Mouse (Mus musculus) kidney, embryonic 15.5 days (tissue): ENCODE measurements at regions not wholly inside any gene's neighbourhood (a gene's known extent, or its start where the extent isn't known, plus 50 kb on each side); places are given as distances from the start of the nearest gene placed in this dataset.

Source experiments
- ATAC-seq: fragments of 200-750 bp; cut with Nextera tagmentation; replicated peaks from 2 replicates; pipeline ENCODE4 v1.8.0; 2017; ENCODE audit warnings: moderate TSS enrichment; ENCODE audit not compliant: low FRiP score
- H3K27ac ChIP-seq: fragments of 300-500 bp; sonication (generic); 2 replicates; pipeline ENCODE4 v1.5.1; 2015; ENCODE audit warnings: mild to moderate bottlenecking, inconsistent platforms
- H3K27me3 ChIP-seq: fragments of 300-500 bp; sonication (generic); 2 replicates; pipeline ENCODE4 v1.6.1; 2015; ENCODE audit warnings: inconsistent platforms
- H3K36me3 ChIP-seq: fragments of 300-500 bp; sonication (generic); 2 replicates; pipeline ENCODE4 v1.6.1; 2015; ENCODE audit warnings: inconsistent platforms
- H3K4me1 ChIP-seq: fragments of 300-500 bp; sonication (generic); 2 replicates; pipeline ENCODE4 v1.6.1; 2015; ENCODE audit warnings: inconsistent platforms
- H3K4me2 ChIP-seq: fragments of 300-500 bp; sonication (generic); 2 replicates; pipeline ENCODE4 v1.6.1; 2015; ENCODE audit warnings: moderate library complexity, mild to moderate bottlenecking, inconsistent platforms
- H3K4me3 ChIP-seq: fragments of 300-500 bp; sonication (generic); replicated peaks from 2 replicates; pipeline ENCODE4 v1.5.1; 2015; ENCODE audit warnings: mild to moderate bottlenecking, inconsistent platforms
- H3K9ac ChIP-seq: fragments of 300-500 bp; sonication (generic); 2 replicates; pipeline ENCODE4 v1.6.1; 2015; ENCODE audit warnings: mild to moderate bottlenecking, inconsistent platforms
- H3K9me3 ChIP-seq: fragments of 300-500 bp; sonication (generic); replicated peaks from 2 replicates; pipeline ENCODE4 v1.6.1; 2016; ENCODE audit warnings: inconsistent platforms
- WGBS: fragments of 180-500 bp; shearing (Covaris S2); methylation state at CpG from one replicate; pipeline ENCODE4 v1.1.7; 2015; ENCODE audit warnings: mixed read lengths; 5-methylcytosine and 5-hydroxymethylcytosine counted together

GRCm38 (mm10) chr1:168760239-168760638 lies 328.2 kb upstream of the Pbx1 start:
- H3K36me3 ChIP-seq, result no peaks in the 10 kb centered on the region
- H3K27ac ChIP-seq, result no peak overlapping the region
- 87% methylated on average over 1 of the region's 1 CpGs for WGBS
- H3K4me1 ChIP-seq, result peaks cover 3% of the 10 kb centered on the region; the same call in 1 of the 2 replicates
- H3K4me3 ChIP-seq, result no peak overlapping the region
- ATAC-seq, result no peak
- H3K9ac ChIP-seq, result no peak overlapping the region
- no peaks in the 10 kb centered on the region for H3K9me3 ChIP-seq
- H3K27me3 ChIP-seq, result no peaks in the 10 kb centered on the region
- no peak overlapping the region for H3K4me2 ChIP-seq

- no peak overlapping the region for H3K4me2 ChIP-seq
- no peak overlapping the region for H3K27ac ChIP-seq
- H3K9ac ChIP-seq, result no peak overlapping the region
- ATAC-seq, result no peak
- H3K36me3 ChIP-seq, result no peaks in the 10 kb centered on the region
- peaks cover 9% of the 10 kb centered on the region for H3K4me1 ChIP-seq
- H3K9me3 ChIP-seq, result no peaks in the 10 kb centered on the region
- WGBS, result 67% methylated on average over 2 of the region's 2 CpGs
- H3K27me3 ChIP-seq, result no peaks in the 10 kb centered on the region
- no peak overlapping the region for H3K4me3 ChIP-seq
These were observed 326.8 kb upstream of the Pbx1 start for GRCm38 (mm10) chr1:168758835-168759234.

GRCm38 (mm10) chr1:168754196-168754595 lies 322.1 kb upstream of the Pbx1 start:
- Histone ChIP-seq H3K9ac (no peak overlapping the region), H3K4me1 (peaks cover 9% of the 10 kb centered on the region), H3K36me3 (no peaks in the 10 kb centered on the region), H3K9me3 (no peaks in the 10 kb centered on the region), H3K4me2 (0 out of 2 replicates have a peak overlapping the region, but pooled peaks have one; percentile 5), H3K27ac (no peak overlapping the region), H3K4me3 (no peak overlapping the region), H3K27me3 (no peaks in the 10 kb centered on the region)
- ATAC-seq, result 0 out of 2 replicates have a peak, but pooled peaks have one; percentile 58
- WGBS, result 32% methylated on average over 7 of the region's 7 CpGs

- no peaks in the 10 kb centered on the region for H3K9me3 ChIP-seq
- H3K4me1 ChIP-seq, result no peaks in the 10 kb centered on the region
- WGBS, result 32% methylated on average over 1 of the region's 1 CpGs
- H3K27ac ChIP-seq, result no peak overlapping the region
- H3K4me3 ChIP-seq, result no peak overlapping the region
- ATAC-seq, result peak; percentile 93
- H3K27me3 ChIP-seq, result no peaks in the 10 kb centered on the region
- no peaks in the 10 kb centered on the region for H3K36me3 ChIP-seq
- no peak overlapping the region for H3K9ac ChIP-seq
- H3K4me2 ChIP-seq, result no peak overlapping the region
These were observed 311.4 kb upstream of the Pbx1 start for GRCm38 (mm10) chr1:168743435-168743834.

GRCm38 (mm10) chr1:168738005-168738404 lies 305.9 kb upstream of the Pbx1 start:
- H3K27ac ChIP-seq, result no peak overlapping the region
- H3K36me3 ChIP-seq, result no peaks in the 10 kb centered on the region
- no peak for ATAC-seq
- no peak overlapping the region for H3K9ac ChIP-seq
- H3K4me1 ChIP-seq, result no peaks in the 10 kb centered on the region
- 52% methylated on average over 3 of the region's 3 CpGs for WGBS
- no peak overlapping the region for H3K4me2 ChIP-seq
- no peaks in the 10 kb centered on the region for H3K9me3 ChIP-seq
- H3K4me3 ChIP-seq, result no peak overlapping the region
- H3K27me3 ChIP-seq, result no peaks in the 10 kb centered on the region

GRCm38 (mm10) chr1:168737277-168737863 lies 305.3 kb upstream of the Pbx1 start:
- ATAC-seq, result no peak
- Histone ChIP-seq H3K4me1 (no peaks in the 10 kb centered on the region), H3K27ac (no peak overlapping the region), H3K27me3 (no peaks in the 10 kb centered on the region), H3K9me3 (no peaks in the 10 kb centered on the region), H3K4me2 (no peak overlapping the region), H3K4me3 (no peak overlapping the region), H3K9ac (no peak overlapping the region), H3K36me3 (no peaks in the 10 kb centered on the region)
- 75% methylated on average over 7 of the region's 7 CpGs for WGBS

GRCm38 (mm10) chr1:168733066-168733465 lies 301.0 kb upstream of the Pbx1 start:
- Histone ChIP-seq H3K4me2 (no peak overlapping the region), H3K9ac (no peak overlapping the region), H3K36me3 (no peaks in the 10 kb centered on the region), H3K27me3 (no peaks in the 10 kb centered on the region), H3K4me1 (no peaks in the 10 kb centered on the region), H3K9me3 (no peaks in the 10 kb centered on the region), H3K27ac (no peak overlapping the region), H3K4me3 (no peak overlapping the region)
- ATAC-seq, result no peak
- 60% methylated on average over 5 of the region's 5 CpGs for WGBS

GRCm38 (mm10) chr1:168709836-168710235 lies 277.8 kb upstream of the Pbx1 start:
- ATAC-seq, result no peak
- Histone ChIP-seq H3K4me1 (peaks cover 21% of the 10 kb centered on the region), H3K4me2 (peak overlapping the region; percentile 49), H3K4me3 (no peak overlapping the region), H3K27ac (peak overlapping the region; percentile 95), H3K27me3 (no peaks in the 10 kb centered on the region), H3K36me3 (no peaks in the 10 kb centered on the region), H3K9me3 (no peaks in the 10 kb centered on the region), H3K9ac (no peak overlapping the region)
- 57% methylated on average over 2 of the region's 2 CpGs for WGBS

- Histone ChIP-seq H3K36me3 (no peaks in the 10 kb centered on the region), H3K9me3 (no peaks in the 10 kb centered on the region), H3K4me3 (no peak overlapping the region; the same call in 1 of the 2 replicates), H3K9ac (no peak overlapping the region), H3K4me2 (peak overlapping the region; percentile 49), H3K27ac (peak overlapping the region; percentile 95), H3K27me3 (no peaks in the 10 kb centered on the region), H3K4me1 (peaks cover 21% of the 10 kb centered on the region)
- 8% methylated on average over 21 of the region's 21 CpGs for WGBS
- peak; percentile 59 for ATAC-seq
These were observed 277.1 kb upstream of the Pbx1 start for GRCm38 (mm10) chr1:168709017-168709681.

GRCm38 (mm10) chr1:168708161-168708865 lies 276.2 kb upstream of the Pbx1 start:
- Histone ChIP-seq H3K9ac (no peak overlapping the region), H3K27ac (peak overlapping the region; percentile 95), H3K4me3 (no peak overlapping the region), H3K27me3 (no peaks in the 10 kb centered on the region), H3K36me3 (no peaks in the 10 kb centered on the region), H3K4me2 (peak overlapping the region; percentile 49), H3K4me1 (peaks cover 21% of the 10 kb centered on the region), H3K9me3 (no peaks in the 10 kb centered on the region)
- ATAC-seq, result peak; percentile 87
- 23% methylated on average over 11 of the region's 11 CpGs for WGBS

GRCm38 (mm10) chr1:168697386-168697785 lies 265.3 kb upstream of the Pbx1 start:
- H3K9ac ChIP-seq, result no peak overlapping the region
- H3K4me3 ChIP-seq, result no peak overlapping the region
- WGBS, result 89% methylated on average over 1 of the region's 1 CpGs
- H3K9me3 ChIP-seq, result no peaks in the 10 kb centered on the region
- no peaks in the 10 kb centered on the region for H3K27me3 ChIP-seq
- no peaks in the 10 kb centered on the region for H3K4me1 ChIP-seq
- no peaks in the 10 kb centered on the region for H3K36me3 ChIP-seq
- H3K4me2 ChIP-seq, result no peak overlapping the region
- no peak overlapping the region for H3K27ac ChIP-seq
- ATAC-seq, result no peak

- H3K4me2 ChIP-seq, result no peak overlapping the region
- no peak overlapping the region for H3K9ac ChIP-seq
- H3K27ac ChIP-seq, result no peak overlapping the region
- no peaks in the 10 kb centered on the region for H3K36me3 ChIP-seq
- H3K27me3 ChIP-seq, result no peaks in the 10 kb centered on the region
- H3K4me1 ChIP-seq, result no peaks in the 10 kb centered on the region
- H3K9me3 ChIP-seq, result no peaks in the 10 kb centered on the region
- no peak for ATAC-seq
- H3K4me3 ChIP-seq, result no peak overlapping the region
- 85% methylated on average over 7 of the region's 7 CpGs for WGBS
These were observed 254.8 kb upstream of the Pbx1 start for GRCm38 (mm10) chr1:168686821-168687220.
